Mouse (Mus musculus) limb, embryonic 11.5 days (tissue): ENCODE data around the gene Galns. TPM values are rescaled to one million over a fixed set of nuclear protein-coding genes. Genes with fewer than 3 reads are reported as not detected.

ENCODE experiments used
- ATAC-seq: fragments of 200-750 bp; cut with Nextera tagmentation; 2 replicates; pipeline ENCODE4 v1.8.0; 2017; ENCODE audit warnings: low read depth; ENCODE audit not compliant: insufficient number of reproducible peaks, low FRiP score, low TSS enrichment
- DNase-seq: peaks from one replicate; pipeline ENCODE4 v3.0.0-alpha.2; 2015; ENCODE audit warnings: low spot score
- H3K27ac ChIP-seq: fragments of 300-500 bp; sonication (generic); replicated peaks from 2 replicates; pipeline ENCODE4 v1.5.1; 2014; ENCODE audit warnings: low read depth, mild to moderate bottlenecking, low read length
- H3K27me3 ChIP-seq: fragments of 300-500 bp; sonication (generic); 2 replicates; pipeline ENCODE4 v1.6.1; 2014; ENCODE audit warnings: mild to moderate bottlenecking, low read length, mixed read lengths; ENCODE audit not compliant: control insufficient read depth, insufficient read depth
- H3K36me3 ChIP-seq: fragments of 300-500 bp; sonication (generic); 2 replicates; pipeline ENCODE4 v1.6.1; 2014; ENCODE audit warnings: mild to moderate bottlenecking, low read length, moderate library complexity, mixed read lengths; ENCODE audit not compliant: control insufficient read depth, insufficient read depth
- H3K4me1 ChIP-seq: fragments of 300-500 bp; sonication (generic); 2 replicates; pipeline ENCODE4 v1.6.1; 2014; ENCODE audit warnings: low read length, mixed read lengths; ENCODE audit not compliant: control insufficient read depth, insufficient read depth
- H3K4me2 ChIP-seq: fragments of 300-500 bp; sonication (generic); 2 replicates; pipeline ENCODE4 v1.6.1; 2014; ENCODE audit warnings: low read depth, mild to moderate bottlenecking, moderate library complexity; ENCODE audit not compliant: severe bottlenecking
- H3K4me3 ChIP-seq: fragments of 300-500 bp; sonication (generic); 2 replicates; pipeline ENCODE4 v1.5.1; 2014; ENCODE audit warnings: low read depth, low read length
- H3K9ac ChIP-seq: fragments of 300-500 bp; sonication (generic); 2 replicates; pipeline ENCODE4 v1.6.1; 2014; ENCODE audit warnings: mild to moderate bottlenecking, low read length
- H3K9me3 ChIP-seq: fragments of 300-500 bp; sonication (generic); 2 replicates; pipeline ENCODE4 v1.6.1; 2016; ENCODE audit warnings: low read length; ENCODE audit not compliant: control insufficient read depth
- WGBS: fragments of 180-500 bp; shearing (Covaris S2); extraction: QIAGEN DNeasy Blood & Tissue Kit; methylation state at CpG from one replicate; pipeline ENCODE4 v1.1.7; 2014; 5-methylcytosine and 5-hydroxymethylcytosine counted together
- polyA plus RNA-seq: library from polyadenylated mRNA; unstranded; fragments of >200 nt; fragmentation: Nextera tagmentation; extraction: Ambion mirVana; gene quantifications from 2 replicates; pipeline ENCODE4 v1.2.1, GENCODE M21; 2014

Galns gene
- polyA plus RNA-seq, 1 experiment from 2014 or later = 5.2 TPM

DNA sequence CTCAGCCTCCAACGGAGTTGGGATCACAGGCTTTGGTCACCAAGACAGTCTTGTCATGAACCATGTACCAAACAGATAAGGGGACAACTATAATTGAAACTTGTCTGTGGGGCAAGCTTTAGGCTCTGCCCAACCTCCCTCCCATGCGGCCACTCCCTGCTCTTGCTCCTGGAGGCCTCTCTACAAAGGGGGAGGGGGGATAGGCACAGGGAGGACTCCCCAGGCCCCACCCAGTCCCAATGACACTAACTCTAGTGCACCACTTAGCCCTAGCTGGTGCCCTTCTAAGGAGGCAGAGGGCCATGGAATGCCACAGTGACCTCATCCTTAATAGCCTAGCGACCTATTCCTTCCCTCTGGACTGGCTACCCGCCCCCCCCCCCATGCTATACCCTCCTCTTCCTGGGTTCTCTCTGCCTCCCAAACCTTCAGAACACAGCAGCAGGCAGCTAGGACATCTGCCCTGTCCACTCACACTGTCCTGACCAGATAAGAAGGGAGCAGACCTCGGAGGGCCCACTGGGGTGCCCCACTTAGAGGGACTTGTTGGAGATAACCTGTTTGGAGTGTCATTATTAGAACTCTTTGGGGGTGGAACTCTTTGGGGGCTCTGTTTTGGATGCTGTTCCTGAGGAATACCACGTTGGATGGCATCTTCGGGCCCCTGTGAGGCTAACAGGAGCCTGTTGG, 65.1 kb downstream of the Galns start:
- Histone ChIP-seq H3K9me3 (no peaks in the 10 kb centered on the region), H3K27me3 (no peaks in the 10 kb centered on the region), H3K9ac (no peak overlapping the region), H3K4me1 (peaks cover 23% of the 10 kb centered on the region), H3K4me2 (0 out of 2 replicates have a peak overlapping the region, but pooled peaks have one; percentile 24), H3K27ac (no peak overlapping the region), H3K4me3 (no peak overlapping the region), H3K36me3 (no peaks in the 10 kb centered on the region)
- no peak for DNase-seq
- 81% methylated on average over 7 of the region's 7 CpGs for WGBS
- no peak for ATAC-seq

DNA sequence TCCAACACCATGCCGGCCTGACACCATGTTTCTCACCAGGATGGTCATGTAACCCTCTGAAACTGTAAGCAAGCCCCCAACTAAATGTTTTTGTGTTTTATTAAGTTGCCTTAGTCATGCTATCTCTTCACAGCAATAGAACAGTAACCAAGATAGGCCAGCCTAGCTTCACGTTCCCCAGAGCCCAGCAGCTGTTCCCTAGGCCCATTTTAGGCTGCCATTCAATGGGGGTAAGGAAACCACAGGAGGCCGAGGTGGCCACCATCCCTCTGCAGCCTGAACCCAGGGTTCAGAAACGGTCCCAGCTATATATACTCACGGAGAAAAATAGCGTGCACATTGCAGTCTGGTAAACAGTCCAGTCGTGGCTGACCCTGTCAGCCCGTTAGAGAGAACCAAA, 67.1 kb downstream of the Galns start:
- no peak overlapping the region for H3K4me2 ChIP-seq
- H3K27ac ChIP-seq = no peak overlapping the region
- no peak overlapping the region for H3K4me3 ChIP-seq
- DNase-seq (no peak), ATAC-seq (no peak)
- no peaks in the 10 kb centered on the region for H3K27me3 ChIP-seq
- H3K36me3 ChIP-seq = no peaks in the 10 kb centered on the region
- peaks cover 18% of the 10 kb centered on the region for H3K4me1 ChIP-seq
- H3K9ac ChIP-seq = no peak overlapping the region
- H3K9me3 ChIP-seq = no peaks in the 10 kb centered on the region
- WGBS = 92% methylated on average over 8 of the region's 8 CpGs

- Histone ChIP-seq H3K4me2 (no peak overlapping the region), H3K9me3 (no peaks in the 10 kb centered on the region), H3K36me3 (0 out of 2 replicates have a peak, but pooled peaks cover 3% of the 10 kb centered on the region), H3K27me3 (no peaks in the 10 kb centered on the region), H3K4me3 (no peak overlapping the region), H3K27ac (no peak overlapping the region), H3K9ac (no peak overlapping the region), H3K4me1 (peaks cover 7% of the 10 kb centered on the region; the same call in 1 of the 2 replicates)
- DNase-seq (no peak), ATAC-seq (no peak)
- 93% methylated on average over 9 of the region's 9 CpGs for WGBS
Measured at GRCm38 (mm10) chr8:122538310-122539076, 72.8 kb downstream of the Galns start.

GRCm38 (mm10) chr8:122537812-122538211, 73.5 kb downstream of the Galns start:
- H3K4me2 ChIP-seq = no peak overlapping the region

GRCm38 (mm10) chr8:122537033-122537432, 74.2 kb downstream of the Galns start:
- Histone ChIP-seq H3K27ac (no peak overlapping the region), H3K4me3 (no peak overlapping the region), H3K9me3 (no peaks in the 10 kb centered on the region), H3K27me3 (no peaks in the 10 kb centered on the region), H3K36me3 (0 out of 2 replicates have a peak, but pooled peaks cover 3% of the 10 kb centered on the region), H3K9ac (no peak overlapping the region), H3K4me2 (no peak overlapping the region), H3K4me1 (peaks cover 7% of the 10 kb centered on the region; the same call in 1 of the 2 replicates)
- DNase-seq = peak; percentile 40
- no peak for ATAC-seq
- WGBS = 22% methylated on average over 6 of the region's 6 CpGs

More at GRCm38 (mm10) chr8:122537812-122538211, 73.5 kb downstream of the Galns start:
- Histone ChIP-seq H3K27ac (no peak overlapping the region), H3K36me3 (0 out of 2 replicates have a peak, but pooled peaks cover 3% of the 10 kb centered on the region), H3K27me3 (no peaks in the 10 kb centered on the region), H3K4me1 (peaks cover 7% of the 10 kb centered on the region; the same call in 1 of the 2 replicates), H3K9ac (no peak overlapping the region), H3K9me3 (no peaks in the 10 kb centered on the region), H3K4me3 (no peak overlapping the region)
- DNase-seq = no peak
- 83% methylated on average over 2 of the region's 2 CpGs for WGBS
- no peak for ATAC-seq

DNA sequence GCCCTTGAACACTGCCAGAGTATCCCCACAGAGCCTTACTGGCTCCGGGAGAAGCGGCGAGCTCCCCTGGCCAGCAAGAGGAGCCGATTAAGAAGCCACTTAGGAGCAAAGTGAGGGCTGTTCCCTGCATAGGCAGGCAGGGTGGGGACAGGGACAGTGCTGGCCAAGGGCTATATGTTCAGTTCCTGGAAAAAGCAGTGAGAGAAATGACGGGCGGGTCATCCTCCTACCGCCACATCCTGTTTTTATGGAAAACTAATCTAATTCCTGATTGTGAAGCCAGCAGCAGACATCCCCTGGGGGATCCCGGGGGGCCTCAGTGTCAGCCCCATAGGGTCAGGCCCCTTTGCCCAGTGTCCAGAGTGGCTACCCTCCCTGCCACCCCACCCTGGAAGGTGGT, 80.0 kb downstream of the Galns start:
- DNase-seq (no peak), ATAC-seq (no peak)
- H3K9ac ChIP-seq = no peak overlapping the region
- peaks cover 3% of the 10 kb centered on the region; the same call in 1 of the 2 replicates for H3K36me3 ChIP-seq
- H3K27ac ChIP-seq = no peak overlapping the region
- no peak overlapping the region for H3K4me2 ChIP-seq
- H3K27me3 ChIP-seq = no peaks in the 10 kb centered on the region
- no peaks in the 10 kb centered on the region for H3K9me3 ChIP-seq
- no peaks in the 10 kb centered on the region for H3K4me1 ChIP-seq
- 91% methylated on average over 8 of the region's 8 CpGs for WGBS
- H3K4me3 ChIP-seq = no peak overlapping the region

DNA sequence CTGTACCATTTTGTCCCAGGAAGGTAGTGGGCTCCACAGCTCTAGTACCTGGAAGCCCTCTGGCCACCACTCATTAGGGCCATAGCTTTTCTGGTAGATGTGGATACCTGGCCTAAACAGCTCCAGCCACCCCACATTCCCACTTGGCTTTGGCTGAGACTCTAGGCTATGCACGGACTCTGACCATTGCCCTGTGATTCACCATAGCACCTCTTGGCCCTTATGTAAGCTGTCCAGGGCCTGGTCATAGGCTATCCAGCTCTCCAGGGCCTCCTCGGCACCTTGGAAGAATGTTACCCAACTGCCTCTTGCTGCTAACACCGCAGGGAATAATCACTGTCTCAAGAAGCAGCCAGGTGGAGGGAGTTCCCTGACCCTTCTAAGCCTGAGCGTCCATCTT, 82.1 kb downstream of the Galns start:
- no peak overlapping the region for H3K27ac ChIP-seq
- H3K4me2 ChIP-seq = no peak overlapping the region
- no peaks in the 10 kb centered on the region for H3K27me3 ChIP-seq
- DNase-seq (no peak), ATAC-seq (no peak)
- H3K36me3 ChIP-seq = peaks cover 3% of the 10 kb centered on the region; the same call in 1 of the 2 replicates
- H3K9ac ChIP-seq = no peak overlapping the region
- 94% methylated on average over 4 of the region's 4 CpGs for WGBS
- no peak overlapping the region for H3K4me3 ChIP-seq
- H3K9me3 ChIP-seq = no peaks in the 10 kb centered on the region
- H3K4me1 ChIP-seq = peaks cover 10% of the 10 kb centered on the region
